Mouse (Mus musculus): Measurements from ENCODE around the gene Cd24a.

Cd24a gene

GRCm38 (mm10) chr10:43629216-43629615 lies 51.1 kb downstream of the Cd24a start:
- no peak for DNase-seq (ENCODE audit: low read depth)

GRCm38 (mm10) chr10:43629857-43630256 lies 51.8 kb downstream of the Cd24a start:
- DNase-seq (ENCODE audit: low read depth), result no peak

GRCm38 (mm10) chr10:43630634-43631033 lies 52.5 kb downstream of the Cd24a start:
- no peak for DNase-seq (ENCODE audit: low read depth)

GRCm38 (mm10) chr10:43631049-43631448 lies 53.0 kb downstream of the Cd24a start:
- no peak for DNase-seq (ENCODE audit: low read depth)

GRCm38 (mm10) chr10:43631639-43632354 lies 53.7 kb downstream of the Cd24a start:
- no peak for DNase-seq (ENCODE audit: low read depth)

- no peak for DNase-seq (ENCODE audit: low read depth)
These were observed 55.0 kb downstream of the Cd24a start for GRCm38 (mm10) chr10:43633117-43633516.

Measured in fibroblast of lung, adult 2 months (primary cell).